Mouse (Mus musculus) hindbrain, embryonic 11.5 days (tissue): ENCODE data around the gene Lrrn3. TPM values are rescaled to one million over a fixed set of nuclear protein-coding genes. Genes with fewer than 3 reads are reported as not detected.

Experiments used
- ATAC-seq: fragments of 200-750 bp; cut with Nextera tagmentation; 2 replicates; pipeline ENCODE4 v1.8.0; 2017; ENCODE audit warnings: mild to moderate bottlenecking, moderate TSS enrichment, moderate library complexity; ENCODE audit not compliant: low FRiP score
- DNase-seq: peaks from one replicate; pipeline ENCODE4 v3.0.0-alpha.2; 2015; ENCODE audit warnings: low spot score
- H3K27ac ChIP-seq: fragments of 300-500 bp; sonication (generic); 2 replicates; pipeline ENCODE4 v1.5.1; 2014; ENCODE audit warnings: mild to moderate bottlenecking, low read depth, low read length
- H3K27me3 ChIP-seq: fragments of 300-500 bp; sonication (generic); 2 replicates; pipeline ENCODE4 v1.6.1; 2014; ENCODE audit warnings: mild to moderate bottlenecking, low read length, moderate library complexity, mixed read lengths; ENCODE audit not compliant: control insufficient read depth, insufficient read depth
- H3K36me3 ChIP-seq: fragments of 300-500 bp; sonication (generic); 2 replicates; pipeline ENCODE4 v1.6.1; 2014; ENCODE audit warnings: mild to moderate bottlenecking, low read length, moderate library complexity, mixed read lengths; ENCODE audit not compliant: control insufficient read depth, insufficient read depth
- H3K4me1 ChIP-seq: fragments of 300-500 bp; sonication (generic); replicated peaks from 2 replicates; pipeline ENCODE4 v1.6.1; 2014; ENCODE audit warnings: low read length, mixed read lengths; ENCODE audit not compliant: control insufficient read depth, insufficient read depth
- H3K4me2 ChIP-seq: fragments of 300-500 bp; sonication (generic); replicated peaks from 2 replicates; pipeline ENCODE4 v1.6.1; 2014; ENCODE audit warnings: mild to moderate bottlenecking, low read depth, low read length
- H3K4me3 ChIP-seq: fragments of 300-500 bp; sonication (generic); 2 replicates; pipeline ENCODE4 v1.5.1; 2014; ENCODE audit warnings: low read depth, low read length
- H3K9ac ChIP-seq: fragments of 300-500 bp; sonication (generic); 2 replicates; pipeline ENCODE4 v1.6.1; 2014; ENCODE audit warnings: low read depth, low read length
- H3K9me3 ChIP-seq: fragments of 300-500 bp; sonication (generic); 2 replicates; pipeline ENCODE4 v1.6.1; 2016; ENCODE audit warnings: low read length; ENCODE audit not compliant: control insufficient read depth
- WGBS: fragments of 180-500 bp; shearing (Covaris S2); extraction: QIAGEN DNeasy Blood & Tissue Kit; methylation state at CpG from one replicate; pipeline ENCODE4 v1.1.7; 2014; 5-methylcytosine and 5-hydroxymethylcytosine counted together
- polyA plus RNA-seq: library from polyadenylated mRNA; unstranded; fragments of >200 nt; fragmentation: Nextera tagmentation; extraction: Ambion mirVana; gene quantifications from 2 replicates; pipeline ENCODE4 v1.2.1, GENCODE M21; 2014

Gene Lrrn3
- polyA plus RNA-seq, 1 experiment from 2014 or later = 43.7 TPM

DNA sequence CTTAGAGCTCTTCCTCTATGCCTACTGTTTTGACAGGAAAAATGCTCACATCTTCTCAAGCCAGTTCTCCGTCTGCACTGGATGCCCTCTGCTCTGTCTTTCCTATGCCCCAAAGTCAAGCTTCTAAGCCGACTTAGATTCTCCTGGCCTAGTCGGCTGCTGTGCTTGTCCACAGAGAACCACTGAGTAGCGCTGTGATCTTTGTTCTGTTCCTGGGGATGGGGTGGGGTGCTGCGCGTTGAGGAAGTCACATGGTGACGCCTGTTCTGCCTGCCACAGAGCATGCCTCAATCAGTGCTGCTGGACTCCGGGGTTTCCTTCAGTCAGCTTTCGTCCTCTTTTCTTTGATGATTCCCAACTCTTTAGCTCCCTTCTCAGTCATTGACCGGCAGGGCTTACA, 8.4 kb upstream of the Lrrn3 start:
- WGBS = 48% methylated on average over 10 of the region's 10 CpGs
- DNase-seq (peak; percentile 6), ATAC-seq (no peak)
- Histone ChIP-seq H3K9ac (no peak overlapping the region), H3K27ac (no peak overlapping the region), H3K9me3 (no peaks in the 10 kb centered on the region), H3K36me3 (no peaks in the 10 kb centered on the region), H3K4me1 (no peaks in the 10 kb centered on the region), H3K27me3 (no peaks in the 10 kb centered on the region), H3K4me2 (no peak overlapping the region), H3K4me3 (no peak overlapping the region)

GRCm38 (mm10) chr12:41487005-41487404, 774 bp upstream of the Lrrn3 start:
- no peak overlapping the region for H3K4me3 ChIP-seq
- H3K4me1 ChIP-seq = no peaks in the 10 kb centered on the region
- ATAC-seq (0 out of 2 replicates have a peak, but pooled peaks have one; percentile 48), DNase-seq (peak; percentile 76)
- no peaks in the 10 kb centered on the region for H3K27me3 ChIP-seq
- H3K9me3 ChIP-seq = no peaks in the 10 kb centered on the region
- H3K4me2 ChIP-seq = no peak overlapping the region
- 36% methylated on average over 5 of the region's 5 CpGs for WGBS
- H3K9ac ChIP-seq = no peak overlapping the region
- no peak overlapping the region for H3K27ac ChIP-seq
- no peaks in the 10 kb centered on the region for H3K36me3 ChIP-seq

- DNase-seq (peak; percentile 71), ATAC-seq (peak; percentile 87)
- Histone ChIP-seq H3K27ac (peak overlapping the region; percentile 85), H3K4me2 (peak overlapping the region; percentile 45), H3K4me3 (peak overlapping the region; percentile 38), H3K9me3 (no peaks in the 10 kb centered on the region), H3K9ac (peak overlapping the region; percentile 67), H3K36me3 (no peaks in the 10 kb centered on the region), H3K4me1 (no peaks in the 10 kb centered on the region), H3K27me3 (no peaks in the 10 kb centered on the region)
- 14% methylated on average over 12 of the region's 12 CpGs for WGBS
These were observed 567 bp downstream of the Lrrn3 start for GRCm38 (mm10) chr12:41485512-41486215.

- no peaks in the 10 kb centered on the region for H3K27me3 ChIP-seq
- no peaks in the 10 kb centered on the region for H3K4me1 ChIP-seq
- peak; percentile 49; the same call in 1 of the 2 replicates for ATAC-seq
- peak overlapping the region; percentile 45 for H3K4me2 ChIP-seq
- H3K36me3 ChIP-seq = no peaks in the 10 kb centered on the region
- no peaks in the 10 kb centered on the region for H3K9me3 ChIP-seq
- H3K27ac ChIP-seq = peak overlapping the region; percentile 85
- WGBS = 33% methylated on average over 16 of the region's 16 CpGs
- H3K4me3 ChIP-seq = peak overlapping the region; percentile 38
- peak; percentile 47 for DNase-seq
- H3K9ac ChIP-seq = peak overlapping the region; percentile 67
These were observed 1.3 kb downstream of the Lrrn3 start for GRCm38 (mm10) chr12:41484689-41485511.

DNA sequence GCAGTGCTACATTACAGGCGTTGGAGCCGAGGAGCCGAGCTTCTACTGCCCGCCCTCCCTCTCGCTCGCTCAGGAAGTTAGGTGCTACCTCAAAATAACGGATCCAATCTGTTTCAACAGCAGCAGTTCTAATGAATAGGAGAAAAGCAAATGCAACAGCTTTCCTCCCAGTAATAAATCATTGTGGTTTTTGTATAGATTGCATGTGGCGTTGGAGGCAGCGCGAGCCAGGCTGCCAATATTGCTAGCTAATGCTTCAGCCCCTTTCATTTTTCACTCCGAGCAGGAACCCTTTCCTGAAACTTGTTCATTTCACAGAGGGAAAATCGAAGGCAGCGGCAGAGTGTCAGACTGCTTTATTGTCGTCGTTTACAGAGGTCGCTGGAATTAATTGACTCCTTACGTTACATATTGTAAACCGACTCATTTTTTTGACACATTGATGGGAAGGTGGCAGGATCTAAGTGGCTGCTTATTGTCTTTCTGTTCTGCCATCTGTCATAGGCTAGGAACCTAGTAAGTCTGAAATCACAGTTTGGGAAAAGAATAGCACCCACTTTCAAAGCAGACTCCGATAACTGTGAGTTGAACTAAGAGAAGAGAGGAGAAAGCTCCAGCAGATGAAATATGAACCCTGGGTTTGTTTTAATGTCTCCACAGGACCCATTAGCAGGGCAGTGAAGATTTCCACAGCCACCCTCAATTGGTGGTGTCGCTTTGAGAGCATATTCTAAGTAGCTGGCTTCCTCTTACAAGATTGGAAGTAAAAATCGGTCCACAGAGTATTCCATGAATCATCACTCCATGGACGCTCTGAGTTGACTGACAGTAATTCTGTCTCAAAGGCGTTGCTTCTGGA, 2.4 kb downstream of the Lrrn3 start:
- ATAC-seq (0 out of 2 replicates have a peak, but pooled peaks have one; percentile 10), DNase-seq (peak; percentile 41)
- Histone ChIP-seq H3K4me2 (peak overlapping the region; percentile 45), H3K27me3 (no peaks in the 10 kb centered on the region), H3K36me3 (no peaks in the 10 kb centered on the region), H3K27ac (peak overlapping the region; percentile 1), H3K4me3 (peak overlapping the region; percentile 38), H3K9me3 (no peaks in the 10 kb centered on the region), H3K4me1 (no peaks in the 10 kb centered on the region), H3K9ac (peak overlapping the region; percentile 13)
- 42% methylated on average over 23 of the region's 23 CpGs for WGBS

- H3K9me3 ChIP-seq = no peaks in the 10 kb centered on the region
- H3K27ac ChIP-seq = peak overlapping the region; percentile 1; the same call in 1 of the 2 replicates
- no peak for DNase-seq
- H3K4me1 ChIP-seq = no peaks in the 10 kb centered on the region
- H3K27me3 ChIP-seq = no peaks in the 10 kb centered on the region
- H3K9ac ChIP-seq = peak overlapping the region; percentile 13
- no peaks in the 10 kb centered on the region for H3K36me3 ChIP-seq
- no peak for ATAC-seq
- 94% methylated on average over 5 of the region's 5 CpGs for WGBS
- peak overlapping the region; percentile 45 for H3K4me2 ChIP-seq
- peak overlapping the region; percentile 38 for H3K4me3 ChIP-seq
These were observed 3.1 kb downstream of the Lrrn3 start for GRCm38 (mm10) chr12:41483091-41483592.

GRCm38 (mm10) chr12:41481486-41481885, 4.7 kb downstream of the Lrrn3 start:
- Histone ChIP-seq H3K27me3 (no peaks in the 10 kb centered on the region), H3K4me3 (no peak overlapping the region), H3K4me1 (no peaks in the 10 kb centered on the region), H3K9me3 (no peaks in the 10 kb centered on the region), H3K27ac (no peak overlapping the region), H3K4me2 (no peak overlapping the region), H3K36me3 (no peaks in the 10 kb centered on the region), H3K9ac (no peak overlapping the region)
- DNase-seq (no peak), ATAC-seq (no peak)
- 75% methylated on average over 2 of the region's 2 CpGs for WGBS

DNA sequence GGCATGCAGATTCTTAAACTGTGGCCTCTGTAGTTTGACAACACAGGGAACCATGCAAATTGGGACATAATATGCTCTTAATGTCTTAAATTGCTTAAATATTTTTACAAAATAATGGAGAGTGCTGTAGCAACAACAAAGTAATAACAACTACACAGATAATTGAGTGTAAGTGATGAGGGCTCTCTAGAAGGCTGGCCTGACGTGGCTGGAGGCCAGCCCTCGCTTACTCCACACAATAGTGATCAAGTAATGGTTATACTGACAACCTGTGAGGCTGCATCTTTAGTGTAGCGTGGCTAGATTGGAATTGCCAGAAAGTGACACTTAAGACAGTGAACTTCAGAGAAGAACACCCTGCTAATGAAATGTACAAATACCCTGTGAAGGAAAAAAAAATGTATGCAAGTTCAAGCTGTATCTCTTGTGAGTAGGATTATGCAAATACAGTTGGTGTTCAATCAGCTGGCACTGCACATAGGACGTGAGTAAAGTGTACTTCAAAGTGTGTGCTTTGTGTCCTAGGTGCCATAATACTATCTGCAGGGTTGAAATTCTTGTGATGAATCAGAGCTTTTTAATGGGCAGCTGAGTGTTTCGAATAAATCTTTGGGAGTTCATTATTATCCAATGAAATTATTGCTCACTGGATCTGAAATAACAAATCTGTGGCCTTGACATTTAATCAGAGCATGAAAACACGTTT, 17.0 kb downstream of the Lrrn3 start:
- H3K27ac ChIP-seq = no peak overlapping the region
- H3K4me1 ChIP-seq = no peaks in the 10 kb centered on the region
- no peaks in the 10 kb centered on the region for H3K9me3 ChIP-seq
- WGBS = 75% methylated on average over 6 of the region's 6 CpGs
- H3K36me3 ChIP-seq = no peaks in the 10 kb centered on the region
- H3K27me3 ChIP-seq = no peaks in the 10 kb centered on the region
- H3K4me3 ChIP-seq = no peak overlapping the region
- DNase-seq = no peak
- no peak overlapping the region for H3K4me2 ChIP-seq
- ATAC-seq = no peak
- H3K9ac ChIP-seq = no peak overlapping the region
